8 mouse cellular contexts compared by ENCODE assay signal in genomic region chr1:144003416-144003815, GRCm38 (mm10). TPM values are rescaled to one million over a fixed set of nuclear protein-coding genes. Genes with fewer than 3 reads are reported as not detected.
DNase-seq lines count a peak whose midpoint lies in the region; ATAC-seq and TF ChIP-seq lines count a peak whose summit lies in the region.

No protein-coding gene starts in this region.

- no peak for TF ChIP-seq POLR2A in kidney, adult 2 months (IDR thresholded peaks at IDR 0.05; ENCODE audit: low read depth, low read length)

- no peaks in the 10 kb centered on the region for H3K4me1 ChIP-seq in kidney, adult 2 months (ENCODE audit: control insufficient read depth, insufficient read depth, low read length)
- peaks cover 6% of the 10 kb centered on the region for H3K4me1 ChIP-seq in forebrain, embryonic 14.5 days (ENCODE audit: control insufficient read depth, insufficient read depth, low read length)

- TF ChIP-seq CTCF in kidney, adult 2 months (conservative IDR thresholded peaks at IDR 0.05; ENCODE audit: insufficient read depth, insufficient read length, low read depth, low read length): no peak

- H3K27ac ChIP-seq in kidney, adult 2 months (ENCODE audit: insufficient read depth, low read depth, low read length): peak overlapping the region; percentile 21
- H3K27ac ChIP-seq in forebrain, embryonic 14.5 days (ENCODE audit: low read depth, low read length): peak overlapping the region; percentile 70

- no peaks in the 10 kb centered on the region for H3K9me3 ChIP-seq in forebrain, embryonic 14.5 days (replicated peaks; ENCODE audit: control insufficient read depth, low read length)

- peak; percentile 17 for DNase-seq in kidney, adult 2 months
- no peak for DNase-seq in kidney, adult 18-20 months
- peak; percentile 45 for DNase-seq in adrenal gland, postnatal 14 days
- DNase-seq in forebrain, embryonic 14.5 days (ENCODE audit: low spot score): peak; percentile 54
- peak; percentile 35 to 68 for DNase-seq in layer of hippocampus, adult 18-20 months (ENCODE audit: low spot score in 2 of 2)
- DNase-seq in lung, postnatal 36 days: peak; percentile 25
- DNase-seq in spleen, postnatal 10 days (ENCODE audit: low spot score in 2 of 2): peak; percentile 25 to 28
- DNase-seq in gastrocnemius, postnatal 4 days (ENCODE audit: low spot score in 2 of 2): no peak

- H3K27me3 ChIP-seq in kidney, adult 2 months (replicated peaks; ENCODE audit: control insufficient read depth, insufficient read depth, low read length): no peaks in the 10 kb centered on the region
- H3K27me3 ChIP-seq in forebrain, embryonic 14.5 days (replicated peaks; ENCODE audit: control insufficient read depth, insufficient read depth, low read length): no peaks in the 10 kb centered on the region

- peak overlapping the region; percentile 92 for H3K4me2 ChIP-seq in forebrain, embryonic 14.5 days (ENCODE audit: low read length)

- 3% methylated on average over 10 of the region's 10 CpGs for WGBS in kidney, adult 2 months
- WGBS in forebrain, embryonic 14.5 days: 4% methylated on average over 10 of the region's 10 CpGs

- ATAC-seq in forebrain, embryonic 14.5 days: peak; percentile 7

- H3K36me3 ChIP-seq in kidney, adult 2 months (ENCODE audit: control insufficient read depth, insufficient read depth, low read length): peaks cover 2% of the 10 kb centered on the region
- H3K36me3 ChIP-seq in forebrain, embryonic 14.5 days (ENCODE audit: control insufficient read depth, insufficient read depth, low read length): peaks cover 11% of the 10 kb centered on the region; the same call in 1 of the 2 replicates

- peak overlapping the region; percentile 70 for H3K9ac ChIP-seq in forebrain, embryonic 14.5 days (ENCODE audit: low read length)

- H3K4me3 ChIP-seq in kidney, adult 2 months (ENCODE audit: insufficient read depth, low read depth, low read length): peak overlapping the region; percentile 73
- peak overlapping the region; percentile 49 for H3K4me3 ChIP-seq in forebrain, embryonic 14.5 days (ENCODE audit: low read depth, low read length)

RNA-seq across cellular contexts. Expression of gene Rgs2, which starts 0.5 kb away (rescaled TPM):
- polyA plus RNA-seq in kidney, adult 2 months (2012; rRNA removed): 3.8 and 5.3 TPM in 2 replicates
- 381 and 470 TPM in 2 replicates for total RNA-seq in adrenal gland, postnatal 14 days (2021)
- 98.0 and 103 TPM in 2 replicates for polyA plus RNA-seq in forebrain, embryonic 14.5 days (2014; fragmentation: Nextera tagmentation; extraction: Ambion mirVana)
- total RNA-seq in layer of hippocampus, adult 18-20 months (2021): 10 to 100 TPM; 44.3 to 45.6 TPM
- total RNA-seq in gastrocnemius, postnatal 4 days (2021): 10 to 100 TPM; 35.2 to 36.0 TPM

Comparison
In these comparisons a context has a peak if more than half of its experiments do, and no peak if none do; other contexts are left out.
1. DNase-seq: peak in kidney, adult 2 months (single experiment), adrenal gland, postnatal 14 days (single experiment), forebrain, embryonic 14.5 days (single experiment), layer of hippocampus, adult 18-20 months (2 of 2), lung, postnatal 36 days (single experiment) and spleen, postnatal 10 days (2 of 2); none in kidney, adult 18-20 months (single experiment) and gastrocnemius, postnatal 4 days (0 of 2).